Mouse (Mus musculus) liver, embryonic 16.5 days (tissue): ENCODE measurements around the gene Agbl3. TPM values are rescaled to one million over a fixed set of nuclear protein-coding genes. Genes with fewer than 3 reads are reported as not detected.

Experiments
- ATAC-seq: fragments of 200-750 bp; cut with Nextera tagmentation; 2 replicates; pipeline ENCODE4 v1.8.0; 2017; ENCODE audit warnings: low read depth, mild to moderate bottlenecking, moderate number of reproducible peaks, moderate library complexity
- H3K27ac ChIP-seq: fragments of 300-500 bp; sonication (generic); 2 replicates; pipeline ENCODE4 v1.5.1; 2014; ENCODE audit warnings: mild to moderate bottlenecking, low read length
- H3K27me3 ChIP-seq: fragments of 300-500 bp; sonication (generic); 2 replicates; pipeline ENCODE4 v1.6.1; 2014; ENCODE audit warnings: low read depth, low read length, mixed read lengths; ENCODE audit not compliant: control insufficient read depth, insufficient read depth
- H3K36me3 ChIP-seq: fragments of 300-500 bp; sonication (generic); 2 replicates; pipeline ENCODE4 v1.6.1; 2014; ENCODE audit warnings: mild to moderate bottlenecking; ENCODE audit not compliant: control insufficient read depth, insufficient read depth
- H3K4me1 ChIP-seq: fragments of 300-500 bp; sonication (generic); 2 replicates; pipeline ENCODE4 v1.6.1; 2014; ENCODE audit warnings: low read depth, low read length, mixed read lengths; ENCODE audit not compliant: control insufficient read depth
- H3K4me2 ChIP-seq: fragments of 300-500 bp; sonication (generic); 2 replicates; pipeline ENCODE4 v1.6.1; 2014; ENCODE audit warnings: low read depth, low read length, mixed read lengths
- H3K4me3 ChIP-seq: fragments of 300-500 bp; sonication (generic); 2 replicates; pipeline ENCODE4 v1.5.1; 2014; ENCODE audit warnings: low read depth, mild to moderate bottlenecking, low read length
- H3K9ac ChIP-seq: fragments of 300-500 bp; sonication (generic); 2 replicates; pipeline ENCODE4 v1.6.1; 2014; ENCODE audit warnings: low read depth, low read length
- H3K9me3 ChIP-seq: fragments of 300-500 bp; sonication (generic); replicated peaks from 2 replicates; pipeline ENCODE4 v1.6.1; 2016; ENCODE audit warnings: low read length; ENCODE audit not compliant: control insufficient read depth
- WGBS: fragments of 180-500 bp; shearing (Covaris S2); extraction: QIAGEN DNeasy Blood & Tissue Kit; methylation state at CpG from one replicate; pipeline ENCODE4 v1.1.7; 2014; ENCODE audit not compliant: insufficient replicate concordance; 5-methylcytosine and 5-hydroxymethylcytosine counted together
- polyA plus RNA-seq: library from polyadenylated mRNA; unstranded; fragments of >200 nt; fragmentation: Nextera tagmentation; extraction: Ambion mirVana; gene quantifications from 2 replicates; pipeline ENCODE4 v1.2.1, GENCODE M21; 2015

Agbl3 gene
- polyA plus RNA-seq, 1 experiment from 2014 or later, result 2.6 TPM

DNA sequence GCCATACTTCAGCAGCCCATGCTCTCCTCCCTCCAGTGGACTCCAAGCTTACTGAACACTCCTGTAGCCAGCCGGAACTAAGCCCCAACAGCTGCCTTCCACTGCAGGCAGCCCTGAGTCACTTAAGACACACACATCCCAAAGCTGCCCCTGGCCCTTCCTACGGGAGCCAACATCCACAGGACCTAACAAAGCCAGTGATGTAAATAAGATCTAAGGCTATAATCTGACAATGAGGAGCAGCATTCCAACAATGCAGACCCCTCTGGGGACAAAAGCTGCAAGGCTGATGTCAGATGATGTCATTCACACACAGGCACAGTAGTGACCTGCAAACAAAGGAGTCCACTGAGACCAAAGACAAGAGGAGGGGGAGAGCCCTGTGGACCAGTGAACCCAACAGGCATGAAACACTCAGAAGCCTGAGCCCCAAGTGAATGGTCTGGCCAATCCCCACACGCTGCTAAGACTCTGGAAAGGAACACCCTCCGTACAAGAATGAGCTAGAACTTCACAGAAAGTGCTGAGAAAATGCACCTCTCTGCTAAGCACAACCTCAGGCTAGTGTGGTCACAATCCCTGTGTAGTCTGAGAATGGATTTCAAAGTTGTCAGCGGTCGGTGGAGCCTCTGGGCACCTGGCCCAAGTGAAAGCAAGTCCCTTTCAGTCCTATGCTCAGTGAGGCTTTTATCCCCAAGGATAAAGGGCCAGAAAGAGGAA is 107.1 kb downstream of the Agbl3 start:
- H3K27me3 ChIP-seq, result no peaks in the 10 kb centered on the region
- no peak overlapping the region for H3K27ac ChIP-seq
- 87% methylated on average over 6 of the region's 6 CpGs for WGBS
- no peak overlapping the region for H3K4me2 ChIP-seq
- H3K9me3 ChIP-seq, result no peaks in the 10 kb centered on the region
- peaks cover 38% of the 10 kb centered on the region for H3K36me3 ChIP-seq
- ATAC-seq, result no peak
- no peak overlapping the region for H3K4me3 ChIP-seq
- H3K9ac ChIP-seq, result no peak overlapping the region
- H3K4me1 ChIP-seq, result no peaks in the 10 kb centered on the region

DNA sequence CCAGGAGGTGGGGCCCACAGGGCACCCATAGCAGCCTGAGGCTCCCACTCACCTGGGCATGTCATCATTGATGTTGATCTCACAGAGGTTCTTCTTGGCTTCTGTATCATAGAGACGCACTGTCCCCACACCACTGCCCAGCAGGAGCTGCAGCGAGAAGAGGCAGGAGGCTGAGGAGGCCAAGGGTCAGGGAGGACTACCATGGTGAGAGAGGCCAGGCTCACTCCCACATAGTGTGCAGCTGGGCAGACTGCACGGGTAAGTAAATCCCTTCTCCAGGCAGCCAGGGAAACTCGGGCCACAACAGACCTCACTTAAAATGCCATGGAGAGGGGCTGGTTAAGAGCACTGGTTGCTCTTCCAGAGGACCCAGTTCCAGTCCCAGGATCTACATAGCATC is 109.0 kb downstream of the Agbl3 start:
- Histone ChIP-seq H3K4me2 (no peak overlapping the region), H3K4me3 (no peak overlapping the region), H3K9ac (no peak overlapping the region), H3K27me3 (no peaks in the 10 kb centered on the region), H3K4me1 (no peaks in the 10 kb centered on the region), H3K36me3 (peaks cover 43% of the 10 kb centered on the region), H3K27ac (no peak overlapping the region), H3K9me3 (no peaks in the 10 kb centered on the region)
- 83% methylated on average over 4 of the region's 4 CpGs for WGBS
- no peak; the same call in 1 of the 2 replicates for ATAC-seq

DNA sequence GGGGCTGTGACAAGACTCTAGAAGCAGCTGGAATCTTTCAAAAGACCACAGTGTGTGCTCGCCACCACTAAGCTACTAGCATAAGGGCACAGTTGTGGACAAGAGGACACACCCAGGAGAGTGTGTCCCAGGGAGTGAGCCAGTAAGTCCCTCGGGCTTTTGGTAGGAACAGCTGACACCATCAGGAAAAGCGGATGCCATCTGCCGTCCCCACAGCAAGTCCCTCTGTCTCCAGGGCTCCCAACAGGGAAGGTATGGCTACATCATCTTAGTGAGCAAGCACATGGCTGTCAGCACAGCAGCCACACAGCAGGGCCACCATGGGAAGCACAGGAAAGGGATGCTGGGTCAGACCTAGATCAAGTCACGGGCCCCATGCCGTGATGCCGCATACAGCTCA is 115.3 kb downstream of the Agbl3 start:
- Histone ChIP-seq H3K9ac (no peak overlapping the region), H3K4me1 (peaks cover 3% of the 10 kb centered on the region; the same call in 1 of the 2 replicates), H3K9me3 (no peaks in the 10 kb centered on the region), H3K27me3 (no peaks in the 10 kb centered on the region), H3K27ac (no peak overlapping the region), H3K36me3 (peaks cover 43% of the 10 kb centered on the region), H3K4me2 (no peak overlapping the region), H3K4me3 (no peak overlapping the region)
- no peak for ATAC-seq
- 85% methylated on average over 7 of the region's 7 CpGs for WGBS

GRCm38 (mm10) chr6:34896168-34896780 is 116.0 kb downstream of the Agbl3 start:
- Histone ChIP-seq H3K27me3 (no peaks in the 10 kb centered on the region), H3K9ac (no peak overlapping the region), H3K36me3 (peaks cover 43% of the 10 kb centered on the region), H3K4me1 (peaks cover 3% of the 10 kb centered on the region; the same call in 1 of the 2 replicates), H3K4me2 (no peak overlapping the region), H3K27ac (no peak overlapping the region), H3K9me3 (no peaks in the 10 kb centered on the region), H3K4me3 (no peak overlapping the region)
- 83% methylated on average over 16 of the region's 16 CpGs for WGBS
- ATAC-seq, result no peak

DNA sequence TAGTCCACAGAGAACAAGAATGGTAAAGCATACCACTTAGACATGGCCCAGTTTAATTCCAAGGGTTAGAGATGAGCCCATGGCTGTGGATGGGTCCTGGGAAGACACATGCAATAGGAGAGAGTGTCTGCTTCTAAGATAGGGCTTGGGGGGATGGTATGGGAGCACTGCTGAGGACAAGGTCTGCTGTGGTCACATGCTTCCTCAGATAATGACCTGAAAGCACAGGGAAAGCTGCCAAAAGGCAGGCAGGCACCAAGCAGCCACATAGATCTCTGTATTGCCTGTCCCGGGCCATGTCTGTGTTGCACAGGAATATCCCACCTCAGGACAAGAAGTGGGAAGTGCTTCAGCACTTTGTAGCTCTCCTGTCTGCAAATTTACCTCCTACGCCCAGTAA is 118.9 kb downstream of the Agbl3 start:
- no peak overlapping the region for H3K27ac ChIP-seq
- WGBS, result 34% methylated on average over 2 of the region's 2 CpGs
- peaks cover 11% of the 10 kb centered on the region for H3K4me1 ChIP-seq
- H3K9ac ChIP-seq, result no peak overlapping the region
- peaks cover 37% of the 10 kb centered on the region for H3K36me3 ChIP-seq
- no peaks in the 10 kb centered on the region for H3K27me3 ChIP-seq
- H3K9me3 ChIP-seq, result no peaks in the 10 kb centered on the region
- H3K4me2 ChIP-seq, result no peak overlapping the region
- peak; percentile 72 for ATAC-seq
- H3K4me3 ChIP-seq, result no peak overlapping the region

DNA sequence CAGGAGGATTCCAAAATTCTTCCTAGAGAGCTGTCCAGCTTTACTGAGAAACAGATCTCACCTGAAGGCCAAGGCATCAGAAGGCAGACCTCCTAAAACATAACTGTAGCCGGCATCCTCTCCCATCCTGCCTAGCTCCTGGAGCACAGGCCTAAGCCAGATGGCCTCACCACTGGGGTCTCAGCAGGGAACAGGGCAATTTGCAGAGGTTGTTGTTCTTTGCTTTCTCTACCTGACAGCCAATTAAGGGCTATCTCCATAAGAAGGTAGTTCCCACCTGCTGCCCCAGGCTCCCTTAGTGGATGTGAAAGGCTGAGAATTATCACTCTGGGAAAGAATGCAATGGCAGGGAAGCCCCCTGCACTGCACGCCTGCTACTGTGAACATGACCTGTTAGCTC is 120.8 kb downstream of the Agbl3 start:
- Histone ChIP-seq H3K4me3 (no peak overlapping the region), H3K9ac (no peak overlapping the region), H3K9me3 (no peaks in the 10 kb centered on the region), H3K4me1 (peaks cover 11% of the 10 kb centered on the region), H3K36me3 (peaks cover 36% of the 10 kb centered on the region), H3K27me3 (no peaks in the 10 kb centered on the region), H3K27ac (no peak overlapping the region), H3K4me2 (no peak overlapping the region)
- WGBS, result 92% methylated on average over 2 of the region's 2 CpGs
- no peak for ATAC-seq

GRCm38 (mm10) chr6:34901911-34902444 is 121.7 kb downstream of the Agbl3 start:
- Histone ChIP-seq H3K9ac (no peak overlapping the region), H3K4me3 (no peak overlapping the region), H3K4me2 (no peak overlapping the region), H3K27me3 (no peaks in the 10 kb centered on the region), H3K4me1 (peaks cover 21% of the 10 kb centered on the region), H3K27ac (no peak overlapping the region), H3K36me3 (peaks cover 32% of the 10 kb centered on the region), H3K9me3 (no peaks in the 10 kb centered on the region)
- ATAC-seq, result peak; percentile 40; the same call in 1 of the 2 replicates
- 49% methylated on average over 9 of the region's 9 CpGs for WGBS

GRCm38 (mm10) chr6:34902578-34902977 is 122.3 kb downstream of the Agbl3 start:
- Histone ChIP-seq H3K4me2 (no peak overlapping the region), H3K4me3 (no peak overlapping the region), H3K9me3 (no peaks in the 10 kb centered on the region), H3K27ac (no peak overlapping the region), H3K9ac (no peak overlapping the region), H3K27me3 (no peaks in the 10 kb centered on the region), H3K4me1 (peaks cover 27% of the 10 kb centered on the region), H3K36me3 (peaks cover 32% of the 10 kb centered on the region)
- WGBS, result 87% methylated on average over 7 of the region's 7 CpGs
- no peak for ATAC-seq

DNA sequence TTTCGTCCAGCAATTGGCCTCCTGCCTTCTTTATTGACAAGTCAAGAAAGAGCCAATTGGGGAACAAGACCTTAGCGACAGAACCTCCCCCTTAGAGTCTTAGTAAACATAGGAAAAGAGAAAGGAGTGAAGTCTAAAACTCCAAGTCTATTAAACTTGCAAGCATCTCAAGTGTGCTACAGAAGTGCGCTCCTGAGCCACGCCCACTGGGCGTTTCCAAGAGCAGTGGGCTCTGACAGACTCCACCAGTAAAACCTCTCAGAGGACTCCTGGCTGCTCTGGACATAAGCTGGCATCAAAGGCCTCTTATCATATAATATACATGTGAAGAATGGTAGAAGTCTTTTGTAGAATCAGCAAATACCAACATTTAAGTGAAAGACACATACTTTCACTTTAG is 123.2 kb downstream of the Agbl3 start:
- Histone ChIP-seq H3K27ac (no peak overlapping the region), H3K9ac (no peak overlapping the region), H3K27me3 (no peaks in the 10 kb centered on the region), H3K36me3 (peaks cover 35% of the 10 kb centered on the region), H3K4me3 (no peak overlapping the region), H3K4me2 (no peak overlapping the region), H3K4me1 (peaks cover 35% of the 10 kb centered on the region), H3K9me3 (no peaks in the 10 kb centered on the region)
- 63% methylated on average over 5 of the region's 5 CpGs for WGBS
- no peak for ATAC-seq
